Mouse (Mus musculus): ENCODE data around the gene Prkag1.

Gene Prkag1

DNA sequence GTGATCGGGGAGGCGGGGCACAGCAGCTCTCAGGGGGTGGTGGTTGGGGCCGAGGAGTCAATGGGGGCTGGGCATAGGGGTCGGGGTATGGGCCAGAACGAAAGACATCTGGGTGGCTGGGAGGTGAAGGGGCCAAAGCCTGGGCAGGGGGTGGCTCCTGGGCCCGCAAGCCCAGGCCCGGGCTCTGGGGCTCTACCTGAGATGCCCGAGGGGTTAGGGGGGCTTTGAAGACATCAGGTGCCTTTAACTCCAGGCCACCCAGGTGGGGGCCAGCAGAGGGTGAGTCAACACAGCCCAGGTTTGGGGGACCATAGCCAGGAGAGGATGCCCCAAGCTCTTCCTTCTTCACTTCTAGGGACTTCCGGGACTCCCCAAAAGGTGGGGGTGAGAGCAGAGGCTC is 21.4 kb upstream of the Prkag1 start:
- DNase-seq = peak; percentile 4

DNA sequence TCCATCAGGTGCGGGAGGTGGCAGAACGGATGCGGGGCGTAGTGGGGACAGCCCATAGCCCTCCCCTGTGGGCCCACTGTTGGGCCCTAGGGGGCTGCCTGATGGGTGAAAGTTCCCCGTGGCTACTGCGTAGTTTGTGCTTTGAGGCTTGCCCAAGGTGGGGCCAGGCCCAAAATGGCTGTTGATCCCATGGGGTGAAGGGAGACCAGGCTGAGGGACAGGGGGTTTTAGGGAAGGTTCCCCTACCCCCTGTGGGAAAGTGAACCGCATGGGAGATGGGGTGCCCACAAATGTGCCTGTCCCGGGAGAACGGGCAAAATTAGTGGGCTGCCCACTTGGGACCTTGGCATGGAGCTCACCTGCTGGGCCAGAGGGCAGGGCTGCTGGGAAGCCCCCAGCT is 20.8 kb upstream of the Prkag1 start:
- no peak for DNase-seq

DNA sequence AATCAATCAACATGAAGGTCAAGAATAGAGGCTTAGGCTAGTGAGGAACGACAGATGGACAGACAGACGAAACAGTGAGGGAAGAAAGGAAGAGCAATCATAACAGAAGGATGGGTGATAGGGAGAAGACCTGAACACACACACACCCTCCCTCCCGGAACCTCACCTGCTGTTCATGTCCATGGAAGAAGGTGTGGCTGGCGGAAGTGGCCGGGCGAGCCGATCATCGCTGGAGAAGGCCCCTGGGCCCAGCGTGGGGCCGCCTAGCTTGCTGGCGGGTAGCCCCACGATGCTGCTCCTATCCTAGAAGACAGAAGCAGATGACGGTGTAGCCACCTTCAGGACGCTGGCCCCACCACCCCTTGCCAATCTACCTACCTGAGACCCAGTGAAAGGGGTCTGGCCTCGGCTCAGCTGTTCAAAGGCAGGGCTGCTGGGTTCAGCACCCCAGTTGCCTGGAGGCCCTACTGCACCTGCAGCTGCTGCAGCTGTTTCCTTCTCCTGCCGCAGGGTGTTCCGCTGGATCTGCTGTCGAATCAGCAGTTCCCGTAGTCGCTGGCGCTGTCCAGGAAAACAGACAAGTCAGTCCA is 20.0 kb upstream of the Prkag1 start:
- DNase-seq = peak; percentile 5

DNA sequence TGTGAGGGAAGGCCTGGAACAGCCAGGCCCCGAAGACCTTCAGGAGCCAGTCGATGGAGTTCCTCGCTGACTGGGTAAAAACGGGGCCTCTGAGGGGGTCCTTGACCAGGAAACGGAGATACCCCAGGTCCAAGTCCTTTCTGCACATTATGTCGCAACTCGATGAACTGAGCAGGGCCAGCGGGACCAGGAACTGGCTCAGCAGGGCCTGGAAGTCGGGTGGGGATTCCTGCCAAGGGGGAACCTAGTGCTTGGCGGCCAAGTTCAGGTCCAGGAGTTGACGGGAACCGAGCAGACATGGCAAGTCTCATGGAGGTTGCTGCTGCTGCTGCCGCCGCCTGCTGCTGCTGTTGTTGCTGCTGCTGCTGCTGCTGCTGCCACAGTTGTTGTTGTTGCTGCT is 19.3 kb upstream of the Prkag1 start:
- DNase-seq = no peak

DNA sequence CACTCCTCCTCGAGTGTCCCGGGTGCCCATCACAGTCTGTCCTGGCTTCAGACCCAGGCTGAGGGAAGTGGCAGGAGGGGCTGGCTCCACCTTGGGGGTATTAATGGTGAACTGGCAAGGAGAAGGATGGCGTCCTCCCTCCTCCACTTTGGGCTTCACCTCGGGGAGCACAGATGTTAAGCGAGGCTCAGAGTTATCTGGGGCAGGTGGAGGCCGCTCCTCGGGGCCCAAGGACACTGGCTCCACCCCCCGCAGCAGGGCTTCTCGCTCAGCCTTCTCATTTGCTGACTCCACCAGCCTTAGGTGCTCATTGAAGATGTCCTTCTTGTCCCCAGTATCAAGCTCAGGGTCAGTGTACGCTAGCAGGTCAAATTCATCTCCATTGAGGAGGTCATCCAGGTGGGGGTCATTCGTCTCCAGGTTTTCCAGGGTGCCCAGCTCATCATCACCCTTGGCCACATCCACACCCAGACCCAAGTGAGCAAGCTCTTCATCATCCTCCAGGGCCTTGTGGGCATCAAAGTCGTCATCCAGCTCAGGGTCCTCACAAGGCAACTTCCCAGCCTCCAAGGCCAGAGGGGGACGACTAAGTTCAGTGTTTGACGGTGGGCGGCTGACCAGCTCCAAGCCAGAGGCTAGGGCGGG is 18.8 kb upstream of the Prkag1 start:
- DNase-seq = no peak

DNA sequence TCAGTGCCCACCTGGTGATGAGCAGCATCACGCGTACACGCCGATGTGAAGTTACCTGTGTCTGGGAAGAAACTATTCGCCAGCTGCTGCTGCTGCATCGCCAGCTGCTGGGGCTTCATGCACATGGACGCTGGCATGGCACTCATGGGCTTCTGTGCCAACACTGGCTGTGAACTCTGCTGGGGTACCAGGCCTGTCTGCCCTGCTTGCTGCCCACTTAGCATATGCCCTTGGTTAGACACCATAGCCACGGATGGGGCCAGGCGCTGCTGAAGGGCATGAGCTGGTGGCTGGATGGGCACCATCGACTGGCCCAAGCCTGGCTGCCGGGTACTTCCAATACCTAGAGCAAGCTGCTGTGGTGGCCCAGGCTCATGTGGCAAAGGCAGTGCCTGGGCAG is 17.8 kb upstream of the Prkag1 start:
- DNase-seq = no peak

DNA sequence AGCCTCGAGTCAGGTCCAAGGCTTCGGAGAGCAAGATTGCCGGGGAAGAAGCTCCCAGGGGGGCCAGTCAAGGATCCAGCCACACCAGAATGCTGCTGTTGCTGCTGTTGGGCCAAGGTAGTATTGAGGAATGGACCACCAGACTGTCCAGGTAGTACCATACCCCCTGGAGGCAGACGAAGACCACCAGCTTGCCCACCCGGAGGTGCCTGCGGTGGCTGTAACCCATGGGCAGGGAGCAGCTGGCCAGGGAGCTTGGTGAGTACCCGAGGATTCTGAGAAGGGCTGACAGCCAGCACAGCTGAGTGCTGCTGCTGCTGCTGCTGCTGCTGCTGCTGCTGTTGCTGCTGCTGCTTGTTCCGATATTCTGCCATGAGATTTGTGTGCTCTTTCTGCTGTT is 14.8 kb upstream of the Prkag1 start:
- DNase-seq = no peak

DNA sequence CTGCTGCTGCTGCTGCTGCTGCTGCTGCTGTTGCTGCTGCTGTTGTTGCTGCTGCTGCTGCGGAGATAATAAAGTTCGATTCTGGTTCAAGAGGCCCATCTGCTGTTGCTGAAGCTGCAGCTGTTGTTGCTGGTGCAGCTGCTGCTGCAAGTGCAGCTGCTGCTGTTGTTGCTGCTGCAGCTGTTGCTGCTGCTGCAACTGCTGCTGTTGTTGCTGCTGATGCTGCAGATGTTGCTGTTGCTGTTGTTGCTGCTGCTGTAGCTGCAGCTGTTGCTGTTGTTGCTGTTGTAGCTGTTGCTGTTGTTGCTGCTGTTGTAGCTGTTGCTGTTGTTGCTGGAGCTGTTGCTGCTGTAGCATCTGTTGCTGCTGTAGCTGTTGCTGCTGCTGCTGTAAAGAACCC is 13.8 kb upstream of the Prkag1 start:
- no peak for DNase-seq

DNA sequence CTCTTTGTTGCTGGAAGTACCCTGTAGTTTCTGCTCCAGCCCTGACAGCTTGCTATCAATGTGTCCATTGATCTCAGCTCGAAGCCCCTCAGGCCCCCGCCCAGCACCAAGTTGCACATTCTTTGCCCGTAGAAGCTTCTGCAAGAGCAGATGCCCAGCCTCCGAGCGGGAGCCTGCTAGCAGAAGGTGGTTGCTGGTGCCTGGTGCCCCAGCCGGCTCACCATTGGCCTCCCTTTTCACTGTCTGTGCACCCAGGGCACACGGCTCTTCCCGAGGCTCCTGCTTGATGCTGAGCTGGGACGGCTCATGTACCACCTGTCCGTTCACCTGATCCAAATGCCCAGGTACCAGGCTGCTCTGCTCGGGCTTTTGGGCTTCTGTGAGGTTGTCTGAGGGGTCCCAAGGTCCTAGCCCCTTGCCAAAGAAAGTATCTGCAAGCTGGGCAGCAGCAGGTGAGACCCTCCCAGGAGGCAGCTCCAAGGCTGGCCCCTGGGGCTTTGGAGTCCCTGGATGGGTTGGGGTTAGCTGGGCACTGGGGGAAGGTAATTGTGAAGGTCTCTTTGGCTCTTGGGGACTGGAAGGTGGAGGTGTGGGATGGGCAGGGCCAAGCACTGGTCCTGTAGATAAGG is 12.4 kb upstream of the Prkag1 start:
- DNase-seq = no peak

DNA sequence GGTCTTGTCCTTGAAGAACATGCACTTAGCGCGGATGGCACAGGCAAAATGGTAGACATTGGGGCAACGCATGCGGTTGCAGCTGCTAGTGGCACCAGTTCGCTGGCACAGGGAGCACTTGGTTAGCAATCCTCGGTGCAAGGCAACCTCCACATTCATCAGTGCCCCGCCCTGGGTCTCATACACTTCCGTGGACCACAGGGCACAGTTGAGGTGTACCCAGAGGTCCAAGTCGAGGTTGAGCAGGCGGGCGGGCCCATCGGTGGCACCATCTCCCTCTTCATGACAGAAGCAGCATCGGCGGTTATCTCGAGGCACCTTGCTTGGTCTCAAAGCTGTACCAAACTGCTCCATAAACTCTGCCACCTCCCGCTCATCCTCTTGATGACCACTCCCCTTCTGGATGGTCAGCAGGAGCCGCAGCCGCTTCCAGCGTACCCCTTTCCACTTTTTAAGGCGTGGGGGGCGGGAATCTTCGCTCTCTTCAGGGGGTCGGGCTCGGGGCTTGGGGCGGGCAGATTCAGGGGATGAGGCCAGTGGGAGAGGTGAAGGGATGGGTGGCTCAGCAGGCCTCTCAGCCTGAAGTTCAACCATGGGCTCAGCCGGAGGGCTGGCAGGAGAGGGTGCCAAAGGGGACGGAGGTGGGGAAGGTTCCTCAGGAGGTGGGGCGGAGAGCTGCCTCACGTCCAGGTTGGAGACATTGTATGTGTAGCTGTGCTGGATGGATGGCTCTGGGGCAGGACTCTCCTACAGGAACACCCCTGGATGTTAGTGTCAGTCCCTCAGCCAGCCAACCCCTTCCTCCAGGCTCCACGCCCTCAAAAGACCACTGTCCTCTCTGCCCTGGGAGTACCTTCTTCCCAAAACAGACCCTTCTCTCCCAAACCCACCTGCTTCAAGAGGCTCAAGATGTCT is 8.6 kb upstream of the Prkag1 start:
- no peak for DNase-seq

DNA sequence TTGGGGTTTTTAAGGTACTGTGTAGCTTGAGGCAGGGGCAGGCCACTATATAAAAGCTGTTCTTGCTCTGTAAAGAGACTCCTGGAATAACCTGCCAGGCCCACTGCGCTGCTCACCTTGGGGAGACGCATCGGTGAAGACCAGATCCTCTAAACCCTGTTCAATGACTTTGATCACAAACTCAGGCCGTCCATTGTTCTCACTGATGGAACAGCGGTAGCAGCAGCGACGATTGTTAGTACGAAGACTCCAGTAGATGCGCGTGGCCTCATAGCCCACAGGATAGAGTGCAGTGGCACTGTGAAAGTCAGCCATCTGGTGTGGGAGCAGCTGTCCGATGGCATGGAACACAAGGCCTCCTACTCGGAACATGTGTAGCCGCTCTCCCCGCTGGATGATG is 7.8 kb upstream of the Prkag1 start:
- no peak for DNase-seq

DNA sequence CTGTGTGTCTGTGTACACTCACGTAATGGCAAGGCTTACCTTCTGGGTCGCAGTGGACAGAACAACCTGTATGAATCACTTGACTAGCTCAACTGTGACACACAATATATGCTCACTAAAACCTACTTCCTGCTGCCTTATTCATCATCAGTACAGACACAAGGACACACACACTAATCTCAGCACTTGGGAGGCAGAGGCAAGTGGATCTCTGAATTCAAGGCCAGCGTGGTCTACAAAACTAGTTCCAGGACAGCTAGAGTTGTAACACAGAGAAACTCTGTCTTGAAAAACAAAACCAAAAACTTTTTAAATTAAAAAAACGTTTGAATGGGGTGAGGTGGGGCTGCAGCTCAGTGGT is 6.4 kb upstream of the Prkag1 start:
- no peak for DNase-seq

DNA sequence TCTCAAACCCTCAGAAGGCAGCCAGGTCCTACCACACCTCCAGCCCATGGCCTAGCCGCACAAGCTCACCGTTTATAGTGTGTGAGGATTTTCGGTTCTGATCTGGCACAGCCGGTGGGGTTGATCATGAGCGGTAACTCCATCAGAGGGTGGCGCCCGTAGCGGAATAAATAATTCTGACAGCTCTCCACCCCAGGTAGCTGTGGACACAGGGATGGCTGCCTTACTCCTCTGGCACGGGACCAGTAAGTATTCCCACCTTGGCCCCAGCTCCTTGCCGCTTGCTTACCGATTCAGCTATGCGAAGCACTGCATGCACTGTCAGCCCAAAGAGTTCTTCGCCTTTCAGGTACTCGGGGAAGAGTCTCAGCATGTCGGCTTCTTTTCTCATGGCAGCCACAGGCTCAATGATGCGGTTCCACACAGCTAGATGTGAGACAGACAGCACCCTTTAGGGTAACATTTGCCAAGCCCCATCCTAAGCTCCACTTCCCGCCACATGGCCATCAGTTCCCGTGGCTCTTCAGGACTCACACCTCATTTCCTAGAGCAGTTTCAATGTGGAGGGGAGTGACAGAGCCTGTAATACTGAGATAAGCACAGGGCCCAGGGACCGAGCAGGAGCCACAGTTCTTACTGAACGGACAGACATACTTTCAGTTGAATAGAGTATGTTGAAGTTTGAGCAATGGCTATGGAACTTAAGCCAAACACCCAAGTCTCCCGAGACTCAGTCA is 5.9 kb upstream of the Prkag1 start:
- no peak for DNase-seq

DNA sequence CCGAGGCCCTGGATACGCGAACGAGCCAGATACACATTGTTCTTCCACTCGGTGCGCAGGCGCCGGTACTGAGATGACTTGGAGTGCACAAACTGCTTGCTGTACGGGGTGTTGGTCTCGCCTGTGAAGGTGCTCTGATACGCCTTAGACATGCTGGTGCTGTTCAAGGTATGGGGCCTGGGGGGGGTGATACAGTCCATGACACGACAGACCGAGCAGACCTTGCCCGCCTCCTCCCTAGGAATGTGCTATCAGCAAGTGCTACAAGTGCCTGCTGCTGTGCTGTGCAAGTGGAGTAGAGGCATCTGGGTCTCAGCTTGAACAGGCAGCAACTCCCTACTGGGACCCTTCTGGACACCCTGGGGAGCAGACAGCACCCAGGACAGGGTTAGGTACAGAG is 4.0 kb upstream of the Prkag1 start:
- no peak for DNase-seq

DNA sequence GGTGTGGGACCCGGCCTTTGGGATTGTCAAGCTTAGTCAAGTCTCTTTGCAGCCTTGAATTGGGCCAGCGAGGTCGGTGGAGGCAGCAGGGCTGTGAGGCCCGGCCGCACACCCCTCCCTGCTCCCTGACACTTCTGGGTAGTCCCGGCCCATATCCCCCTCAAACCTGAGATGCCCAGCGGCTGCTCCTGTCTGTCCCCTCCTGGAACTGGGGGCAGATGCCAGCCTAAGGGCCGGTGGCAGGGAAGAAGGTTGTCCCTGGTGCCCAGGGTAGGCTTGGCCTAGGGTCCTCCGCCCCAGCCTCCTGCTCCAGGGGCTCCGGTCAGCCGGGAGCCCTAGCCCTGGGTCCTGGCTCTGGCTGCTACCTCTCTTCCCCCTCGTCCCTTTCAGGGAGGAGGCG is 2.7 kb upstream of the Prkag1 start:
- DNase-seq = no peak

DNA sequence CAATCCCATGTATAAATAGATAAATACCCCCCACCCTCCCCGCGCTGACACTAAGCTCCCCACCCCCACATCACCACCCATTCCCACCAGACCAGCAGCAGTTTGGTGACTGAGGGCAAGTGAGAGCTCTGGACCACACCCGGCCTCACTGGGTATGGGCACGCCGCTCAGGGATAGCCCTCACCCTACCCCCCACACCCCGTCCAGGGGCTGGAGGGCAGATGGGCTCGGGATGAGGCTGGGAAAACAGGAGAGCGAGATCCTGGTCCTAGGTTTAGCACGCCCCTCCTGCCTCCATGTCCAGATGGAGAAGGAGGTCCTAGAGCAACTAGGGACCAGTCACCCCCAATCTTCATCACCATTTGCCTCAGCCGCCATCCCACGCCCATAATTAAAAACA is 2.0 kb upstream of the Prkag1 start:
- DNase-seq = no peak

DNA sequence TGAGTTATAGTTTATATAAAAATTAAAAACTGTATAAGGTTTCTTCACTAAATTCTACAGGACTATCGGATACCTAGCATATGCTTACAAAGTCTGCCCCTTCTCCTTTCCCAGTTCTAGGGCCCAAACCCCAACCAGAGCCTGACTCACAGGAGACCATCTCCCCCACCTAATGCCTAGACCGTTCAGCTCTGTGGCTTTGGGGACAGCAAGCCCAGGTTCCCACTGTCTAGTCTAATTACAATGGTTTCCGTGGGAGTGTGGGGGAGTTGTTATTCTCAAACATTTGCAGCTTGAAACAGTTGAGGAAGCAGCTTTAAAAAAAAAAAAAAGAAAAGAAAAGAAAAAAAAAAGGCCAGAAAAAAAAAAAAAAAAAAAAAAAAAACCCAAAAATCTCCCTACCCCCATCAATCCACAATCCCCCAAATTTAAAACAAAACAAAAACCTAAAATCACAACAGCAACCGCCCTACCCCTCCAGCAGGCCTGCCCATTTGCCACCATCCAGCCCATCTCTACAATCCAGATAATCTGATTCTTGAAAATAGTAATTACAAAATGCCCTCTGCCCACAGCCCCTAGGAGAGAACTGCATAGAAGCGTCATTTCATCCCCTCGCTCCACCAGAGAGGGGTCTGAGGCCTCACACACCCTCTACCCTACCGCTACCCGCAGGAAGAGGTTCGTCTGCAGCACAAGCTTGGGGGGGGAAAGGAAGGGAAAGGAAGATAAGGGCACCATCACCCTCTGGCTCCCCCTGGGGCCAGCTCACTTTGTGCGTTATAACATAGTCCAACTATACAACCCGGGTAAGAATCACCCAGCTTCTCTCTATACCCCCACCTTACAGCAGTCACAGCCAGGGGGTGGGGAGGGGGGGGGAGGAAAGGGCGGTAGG is 1.1 kb upstream of the Prkag1 start:
- no peak for DNase-seq

DNA sequence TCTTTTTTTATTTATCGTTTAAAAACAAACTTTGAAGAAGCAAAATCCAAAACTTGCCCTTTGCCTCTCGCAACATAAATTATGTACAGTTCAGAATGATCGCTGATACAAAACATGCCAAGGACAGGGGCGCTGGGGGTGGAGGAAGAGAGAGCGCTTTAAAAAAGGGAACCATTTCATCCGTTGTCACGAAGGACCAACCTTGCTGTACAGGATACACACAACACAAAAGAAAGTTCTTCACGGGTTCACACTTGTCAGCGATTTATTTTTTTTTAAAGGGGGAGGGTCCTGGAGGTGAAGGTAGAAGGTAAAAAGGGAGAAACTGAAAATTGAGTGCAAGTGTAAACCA is 339 bp upstream of the Prkag1 start:
- no peak for DNase-seq

DNA sequence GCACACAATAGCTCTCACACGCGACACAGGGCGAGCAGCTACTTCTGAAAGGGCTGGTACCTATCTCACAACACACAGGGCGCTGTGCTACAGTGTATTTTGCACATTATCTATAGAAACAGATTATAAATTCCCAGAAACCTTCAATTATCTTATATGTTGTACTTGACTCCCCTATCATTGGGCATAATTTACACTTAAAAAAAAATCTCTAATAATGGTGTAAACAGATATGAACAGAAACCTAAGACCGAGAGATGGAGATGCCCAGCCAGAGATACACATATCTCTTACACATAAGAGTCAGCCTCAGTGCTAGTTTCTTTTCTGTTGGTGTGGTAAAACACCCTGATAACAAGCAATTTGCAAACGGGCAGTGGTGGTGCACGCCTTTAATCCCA is 3.7 kb downstream of the Prkag1 start:
- no peak for DNase-seq

DNA sequence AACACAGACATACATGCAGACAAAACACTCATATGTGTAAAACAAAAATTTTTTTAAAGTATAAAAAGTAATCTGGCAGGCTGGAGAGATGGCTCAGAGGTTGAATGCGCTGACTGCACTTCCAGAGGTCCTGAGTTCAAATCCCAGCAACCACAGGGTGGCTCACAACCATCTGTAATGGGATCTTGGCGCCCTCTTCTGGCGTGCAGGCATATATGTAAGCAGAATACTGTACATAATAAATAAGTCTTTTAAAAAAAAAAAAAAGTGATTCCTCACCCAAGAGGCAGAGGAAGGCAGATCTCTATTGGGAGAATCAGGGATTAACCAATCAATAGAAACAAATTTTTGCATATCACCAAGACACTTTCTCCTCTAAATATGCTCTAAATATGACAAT is 7.9 kb downstream of the Prkag1 start:
- no peak for DNase-seq

DNA sequence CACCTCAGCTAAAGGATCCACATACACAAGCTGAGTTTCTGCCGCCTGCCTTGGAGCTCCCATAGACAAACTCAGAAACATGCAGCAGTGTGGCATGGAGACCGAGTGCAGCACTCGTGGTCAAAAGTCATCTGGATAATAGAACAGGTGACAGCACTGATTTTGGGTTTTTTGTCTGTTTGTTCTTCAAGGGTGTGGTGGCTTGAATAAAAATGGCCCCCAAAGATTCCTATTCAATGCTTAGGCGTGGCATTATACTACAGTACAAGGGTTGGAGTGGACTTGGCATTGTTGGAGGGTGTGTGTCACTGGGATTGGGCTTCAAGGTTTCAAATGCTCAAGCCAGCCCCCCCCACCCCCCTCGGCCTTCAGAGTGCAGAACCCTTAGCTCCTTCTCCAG is 9.2 kb downstream of the Prkag1 start:
- DNase-seq = no peak

DNA sequence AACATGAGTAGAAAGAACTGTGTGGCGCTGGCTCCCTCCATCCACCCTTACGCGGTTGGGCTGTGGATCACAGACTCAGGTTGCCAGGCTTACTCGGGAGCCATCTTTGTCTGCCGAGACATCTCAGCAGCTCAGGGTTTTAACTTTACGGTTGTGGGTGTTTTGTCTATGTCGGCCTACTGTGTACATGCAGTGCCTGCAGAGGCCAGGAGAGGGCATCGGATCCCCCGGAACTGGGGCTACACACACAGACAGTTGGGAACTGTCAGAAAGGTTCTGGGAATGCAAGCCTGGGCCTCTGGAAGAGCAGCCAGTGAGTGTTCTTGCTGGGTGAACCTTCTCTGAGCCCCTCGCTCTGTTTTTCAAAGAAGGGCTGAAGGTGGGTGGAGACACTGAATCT is 9.9 kb downstream of the Prkag1 start:
- no peak for DNase-seq
